Mouse (Mus musculus) heart, embryonic 14.5 days (tissue): ENCODE measurements around the gene Gm17349. TPM values are rescaled to one million over a fixed set of nuclear protein-coding genes. Genes with fewer than 3 reads are reported as not detected.

Experiments
- ATAC-seq: fragments of 200-750 bp; cut with Nextera tagmentation; 2 replicates; pipeline ENCODE4 v1.8.0; 2017; ENCODE audit warnings: low read depth, moderate TSS enrichment; ENCODE audit not compliant: insufficient number of reproducible peaks, insufficient read depth, low FRiP score
- H3K27ac ChIP-seq, 2 experiments: fragments of 200-500 bp in 1 of 2; fragments of 300-500 bp in 1 of 2; sonication (generic) in 1 of 2; replicated peaks in 1 of 2; 2 replicates each; pipeline ENCODE4 v1.5.1; 2012 to 2014; ENCODE audit warnings: low read depth in 2 of 2, low read length in 2 of 2, control low read depth in 1 of 2, mild to moderate bottlenecking in 1 of 2, mixed read lengths in 1 of 2; ENCODE audit not compliant: control insufficient read depth in 1 of 2, insufficient read depth in 1 of 2
- H3K27me3 ChIP-seq: fragments of 300-500 bp; sonication (generic); 2 replicates; pipeline ENCODE4 v1.6.1; 2014; ENCODE audit warnings: mild to moderate bottlenecking, low read length, control low read depth; ENCODE audit not compliant: control insufficient read depth, insufficient read depth
- H3K36me3 ChIP-seq: fragments of 300-500 bp; sonication (generic); 2 replicates; pipeline ENCODE4 v1.6.1; 2014; ENCODE audit warnings: mild to moderate bottlenecking, control low read depth, low read length, mixed read lengths; ENCODE audit not compliant: control insufficient read depth, insufficient read depth
- H3K4me1 ChIP-seq, 2 experiments: fragments of 200-500 bp in 1 of 2; fragments of 300-500 bp in 1 of 2; sonication (generic) in 1 of 2; 2 replicates each; pipeline ENCODE4 v1.6.1; 2012 to 2014; ENCODE audit warnings: low read length in 2 of 2, control low read depth in 1 of 2, mixed read lengths in 1 of 2; ENCODE audit not compliant: control insufficient read depth in 2 of 2, insufficient read depth in 2 of 2
- H3K4me2 ChIP-seq: fragments of 300-500 bp; sonication (generic); 2 replicates; pipeline ENCODE4 v1.6.1; 2014; ENCODE audit warnings: mild to moderate bottlenecking, low read length
- H3K4me3 ChIP-seq, 2 experiments: fragments of 200-500 bp in 1 of 2; fragments of 300-500 bp in 1 of 2; sonication (generic) in 1 of 2; 2 replicates each; pipeline ENCODE4 v1.5.1; 2012 to 2014; ENCODE audit warnings: low read length in 2 of 2, mild to moderate bottlenecking in 2 of 2, control low read depth in 1 of 2, low read depth in 1 of 2, moderate library complexity in 1 of 2; ENCODE audit not compliant: control insufficient read depth in 1 of 2, insufficient read depth in 1 of 2
- H3K9ac ChIP-seq: fragments of 300-500 bp; sonication (generic); 2 replicates; pipeline ENCODE4 v1.6.1; 2014; ENCODE audit warnings: mild to moderate bottlenecking, low read length
- H3K9me3 ChIP-seq: fragments of 300-500 bp; sonication (generic); 2 replicates; pipeline ENCODE4 v1.6.1; 2016; ENCODE audit warnings: low read length, control low read depth; ENCODE audit not compliant: control insufficient read depth
- WGBS: fragments of 180-500 bp; shearing (Covaris S2); extraction: QIAGEN DNeasy Blood & Tissue Kit; methylation state at CpG from one replicate; pipeline ENCODE4 v1.1.7; 2014; 5-methylcytosine and 5-hydroxymethylcytosine counted together
- polyA plus RNA-seq: library from polyadenylated mRNA; unstranded; fragments of >200 nt; fragmentation: Nextera tagmentation; extraction: Ambion mirVana; gene quantifications from 2 replicates; pipeline ENCODE4 v1.2.1, GENCODE M21; 2014

The Gm17349 gene
- polyA plus RNA-seq, 1 experiment from 2014 or later = not detected

DNA sequence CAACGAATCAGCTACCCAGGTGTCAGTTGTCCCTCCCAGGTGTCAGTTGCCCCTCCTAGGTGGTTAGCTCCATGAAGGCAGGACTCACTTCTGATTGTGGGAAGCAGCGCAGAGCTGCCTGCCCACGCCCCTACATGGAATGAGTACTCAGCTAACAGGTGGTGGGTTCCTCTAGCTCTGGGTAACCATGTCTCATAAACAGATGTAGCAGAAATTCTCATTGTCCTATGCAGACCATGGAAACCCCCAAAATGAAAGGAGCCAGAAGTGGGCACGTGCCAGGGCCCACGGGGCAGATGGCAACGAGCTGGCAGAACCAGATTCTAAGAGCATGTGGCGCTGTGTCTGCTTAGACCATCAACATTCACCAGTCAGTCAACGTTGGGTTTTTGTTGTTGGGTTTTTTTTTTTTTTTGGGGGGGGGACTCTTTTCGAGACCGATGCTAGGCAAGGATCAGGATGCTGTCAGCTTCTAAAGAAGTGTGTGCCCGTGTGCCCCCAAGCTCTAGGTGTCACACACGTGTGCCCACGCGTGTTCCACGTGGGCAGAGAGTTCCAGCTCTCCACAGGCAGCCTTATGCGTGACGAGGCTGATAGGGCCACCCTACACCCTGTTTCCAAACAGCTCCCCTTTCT lies 41.2 kb downstream of the Gm17349 start:
- ATAC-seq = no peak; the same call in 1 of the 2 replicates
- peak overlapping the region; percentile 56 to 60 for H3K27ac ChIP-seq

DNA sequence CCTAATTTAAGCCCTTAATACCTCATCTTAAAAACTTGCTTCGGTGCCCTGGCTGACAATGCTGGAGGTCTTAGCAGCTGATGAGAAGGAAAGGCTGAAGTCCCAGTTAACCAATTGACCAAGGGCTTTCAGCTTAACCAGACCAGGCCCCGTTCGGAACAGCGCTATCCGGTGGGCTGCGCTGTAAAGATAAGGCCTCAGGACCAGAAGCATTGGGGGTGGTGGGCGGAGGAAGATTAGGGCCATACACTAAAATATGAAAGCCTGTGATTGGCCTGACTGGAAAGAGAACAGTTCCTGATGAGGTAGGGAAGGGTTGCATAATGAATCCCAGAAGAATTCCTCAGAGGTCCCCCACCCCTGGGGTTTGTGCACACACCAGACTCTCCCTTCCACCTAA lies 42.9 kb downstream of the Gm17349 start:
- 20% methylated on average over 7 of the region's 7 CpGs for WGBS
- H3K36me3 ChIP-seq = no peaks in the 10 kb centered on the region
- H3K4me2 ChIP-seq = no peak overlapping the region
- 0 out of 2 replicates have a peak, but pooled peaks cover 3% of the 10 kb centered on the region for H3K9me3 ChIP-seq
- H3K9ac ChIP-seq = no peak overlapping the region
- peaks cover 12 to 16% of the 10 kb centered on the region in 2 experiments for H3K4me1 ChIP-seq
- H3K27me3 ChIP-seq = peaks cover 13% of the 10 kb centered on the region
- no peak overlapping the region for H3K27ac ChIP-seq
- no peak overlapping the region for H3K4me3 ChIP-seq
- ATAC-seq = no peak

More for the DNA sequence above, 41.2 kb downstream of the Gm17349 start:
- H3K9me3 ChIP-seq = 0 out of 2 replicates have a peak, but pooled peaks cover 3% of the 10 kb centered on the region
- H3K27me3 ChIP-seq = peaks cover 14% of the 10 kb centered on the region
- peaks cover 15 to 21% of the 10 kb centered on the region in 2 experiments for H3K4me1 ChIP-seq
- no peaks in the 10 kb centered on the region for H3K36me3 ChIP-seq
- H3K4me2 ChIP-seq = peak overlapping the region; percentile 78
- WGBS = 2% methylated on average over 17 of the region's 17 CpGs
- H3K4me3 ChIP-seq = peak overlapping the region; percentile 42 to 44
- H3K9ac ChIP-seq = peak overlapping the region; percentile 53

DNA sequence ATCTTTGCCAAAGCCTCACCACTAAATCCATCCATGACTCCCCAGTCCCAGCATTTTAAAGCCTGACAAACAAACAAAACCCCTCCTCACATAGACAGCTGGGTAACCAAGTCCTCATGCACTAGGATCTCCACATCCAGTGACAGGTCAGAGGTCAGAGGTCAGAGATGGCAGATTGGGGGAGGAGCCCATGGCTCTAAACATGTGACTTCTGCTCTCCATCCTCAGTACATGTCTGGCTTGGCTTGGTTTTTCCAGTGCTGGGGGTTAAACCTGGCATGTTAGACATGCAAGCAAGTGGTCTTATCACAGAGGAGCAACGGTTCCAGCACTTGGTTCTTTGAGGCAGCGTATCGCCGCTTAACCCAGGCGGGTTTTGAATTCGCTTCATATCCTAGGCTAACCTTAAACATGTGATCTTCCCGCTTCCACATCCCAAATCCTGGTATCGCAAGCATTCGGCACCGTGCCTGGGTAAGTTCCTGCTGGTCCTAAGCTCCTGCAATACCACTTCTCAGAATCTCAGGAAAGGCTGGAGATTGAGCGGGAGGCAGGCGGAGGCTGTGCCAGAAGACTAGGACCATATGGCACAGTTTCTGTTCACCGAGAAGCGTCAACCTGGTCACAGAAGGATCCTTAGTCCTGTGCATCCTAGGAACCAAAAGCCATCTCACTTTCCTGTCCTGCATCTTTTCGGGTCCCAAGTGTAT lies 44.0 kb downstream of the Gm17349 start:
- WGBS = 90% methylated on average over 15 of the region's 15 CpGs
- peaks cover 12 to 16% of the 10 kb centered on the region in 2 experiments for H3K4me1 ChIP-seq
- H3K4me3 ChIP-seq = no peak overlapping the region
- H3K9me3 ChIP-seq = no peaks in the 10 kb centered on the region
- no peak overlapping the region for H3K9ac ChIP-seq
- peaks cover 10% of the 10 kb centered on the region for H3K27me3 ChIP-seq
- H3K36me3 ChIP-seq = no peaks in the 10 kb centered on the region
- ATAC-seq = no peak
- H3K27ac ChIP-seq = no peak overlapping the region
- H3K4me2 ChIP-seq = no peak overlapping the region

DNA sequence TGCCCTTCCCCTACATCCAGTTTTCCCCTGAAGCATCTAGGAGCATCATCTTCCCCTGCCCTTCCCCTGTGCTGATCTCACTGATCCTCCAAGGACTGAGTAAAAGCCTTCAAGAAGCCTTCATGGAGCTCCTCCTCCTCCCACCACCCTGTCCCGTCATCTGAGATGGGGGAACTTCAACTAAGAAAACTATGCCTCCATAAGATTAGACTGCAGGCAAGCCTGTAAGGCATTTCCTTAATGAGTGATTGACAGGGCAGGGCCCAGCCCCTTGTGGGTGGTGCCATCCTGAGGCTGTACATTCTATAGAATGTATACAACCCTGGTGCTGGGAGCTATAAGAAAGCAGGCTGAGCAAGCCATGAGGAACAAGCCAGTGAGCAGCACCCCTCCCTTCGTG lies 46.9 kb downstream of the Gm17349 start:
- whole genome bisulfite sequencing = 45% methylated on average over 2 of the region's 2 CpGs
- no peak overlapping the region for H3K4me3 ChIP-seq
- H3K36me3 ChIP-seq = no peaks in the 10 kb centered on the region
- ATAC-seq = no peak
- no peak overlapping the region for H3K27ac ChIP-seq
- H3K9ac ChIP-seq = no peak overlapping the region
- no peaks in the 10 kb centered on the region for H3K9me3 ChIP-seq
- no peak overlapping the region for H3K4me2 ChIP-seq
- H3K4me1 ChIP-seq = peaks cover 9 to 10% of the 10 kb centered on the region in 2 experiments; a peak in 2 of 4 replicates
- peaks cover 24% of the 10 kb centered on the region for H3K27me3 ChIP-seq

DNA sequence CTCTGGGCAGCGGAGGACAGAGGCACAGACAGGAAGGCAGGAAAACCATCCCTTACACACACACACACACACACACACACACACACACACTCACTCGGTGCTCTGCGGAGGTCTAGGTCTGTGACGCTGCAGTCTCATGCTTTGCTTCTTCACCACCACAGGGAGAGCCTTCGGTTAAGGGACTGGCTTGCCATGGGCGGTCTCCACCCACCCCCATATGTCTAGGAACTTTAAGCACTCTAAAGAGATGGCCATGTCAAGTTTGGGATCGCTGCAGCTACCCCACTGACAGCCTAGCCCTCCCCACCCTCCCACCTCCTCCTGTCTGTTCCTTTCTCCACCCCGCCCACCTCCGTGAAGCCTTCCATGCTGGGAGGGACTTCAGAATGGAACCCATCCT lies 49.3 kb downstream of the Gm17349 start:
- H3K27ac ChIP-seq = no peak overlapping the region
- peaks cover 24% of the 10 kb centered on the region for H3K27me3 ChIP-seq
- peaks cover 4 to 9% of the 10 kb centered on the region in 2 experiments; a peak in 1 of 4 replicates for H3K4me1 ChIP-seq
- 39% methylated on average over 9 of the region's 9 CpGs for WGBS
- no peak overlapping the region for H3K9ac ChIP-seq
- H3K4me2 ChIP-seq = no peak overlapping the region
- H3K9me3 ChIP-seq = no peaks in the 10 kb centered on the region
- no peaks in the 10 kb centered on the region for H3K36me3 ChIP-seq
- no peak overlapping the region for H3K4me3 ChIP-seq
- no peak for ATAC-seq

DNA sequence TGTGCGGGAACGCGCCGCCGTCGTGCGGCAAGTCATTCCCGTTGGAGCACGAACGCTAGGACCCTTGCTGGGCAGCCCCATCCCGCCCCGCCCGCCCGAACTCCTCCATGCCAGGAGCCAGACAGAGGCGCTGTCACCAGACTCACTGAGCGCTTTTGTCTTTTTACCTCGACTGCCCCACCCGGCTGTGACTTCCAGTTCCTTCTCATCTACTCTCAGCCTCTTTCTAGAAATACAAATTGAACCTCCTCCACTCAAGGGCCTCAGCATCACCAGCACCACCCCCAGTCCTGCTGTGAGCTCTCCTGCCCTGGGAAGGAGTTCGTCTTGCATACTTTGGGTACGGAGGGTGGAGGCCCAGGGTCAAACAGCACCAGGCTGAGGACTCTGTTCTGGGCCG lies 51.4 kb downstream of the Gm17349 start:
- Histone ChIP-seq H3K4me1 (peaks cover 12 to 24% of the 10 kb centered on the region in 2 experiments), H3K4me3 (peak overlapping the region; percentile 24 to 26), H3K27ac (no peak overlapping the region), H3K27me3 (peaks cover 24% of the 10 kb centered on the region), H3K36me3 (no peaks in the 10 kb centered on the region), H3K9ac (peak overlapping the region; percentile 49; the same call in 1 of the 2 replicates), H3K9me3 (no peaks in the 10 kb centered on the region), H3K4me2 (peak overlapping the region; percentile 63)
- no peak for ATAC-seq
- 7% methylated on average over 21 of the region's 21 CpGs for WGBS

DNA sequence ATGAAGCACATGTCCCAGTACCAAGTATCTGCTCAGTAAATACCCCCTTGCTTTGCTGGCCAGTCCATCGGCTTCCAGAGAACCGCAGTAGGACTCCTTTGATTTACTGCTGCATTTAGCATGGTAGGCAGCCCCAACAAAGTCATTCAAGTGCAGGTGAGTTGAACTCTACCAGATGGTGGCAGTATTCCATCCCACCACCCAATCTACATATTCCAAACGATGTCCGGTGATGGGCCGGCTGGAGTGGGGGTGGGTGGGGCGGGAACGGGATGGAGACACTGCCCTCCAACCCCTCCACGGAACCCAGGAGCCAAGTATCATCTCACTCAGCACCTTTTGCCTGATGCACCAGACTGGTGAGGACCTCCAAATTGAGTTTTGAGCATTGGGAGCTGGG lies 52.0 kb downstream of the Gm17349 start:
- peak overlapping the region; percentile 49; the same call in 1 of the 2 replicates for H3K9ac ChIP-seq
- no peak for ATAC-seq
- H3K9me3 ChIP-seq = no peaks in the 10 kb centered on the region
- peaks cover 24% of the 10 kb centered on the region for H3K27me3 ChIP-seq
- peaks cover 12 to 30% of the 10 kb centered on the region in 2 experiments for H3K4me1 ChIP-seq
- H3K27ac ChIP-seq = no peak overlapping the region
- peak overlapping the region; percentile 63 for H3K4me2 ChIP-seq
- 7% methylated on average over 8 of the region's 8 CpGs for WGBS
- H3K36me3 ChIP-seq = no peaks in the 10 kb centered on the region
- peak overlapping the region; percentile 24 to 26 for H3K4me3 ChIP-seq
